Mouse (Mus musculus) kidney, embryonic 15.5 days (tissue): ENCODE measurements at regions not wholly inside any gene's neighbourhood (a gene's known extent, or its start where the extent isn't known, plus 50 kb on each side); places are given as distances from the start of the nearest gene placed in this dataset.

Source experiments
- ATAC-seq: fragments of 200-750 bp; cut with Nextera tagmentation; replicated peaks from 2 replicates; pipeline ENCODE4 v1.8.0; 2017; ENCODE audit warnings: moderate TSS enrichment; ENCODE audit not compliant: low FRiP score
- H3K27ac ChIP-seq: fragments of 300-500 bp; sonication (generic); 2 replicates; pipeline ENCODE4 v1.5.1; 2015; ENCODE audit warnings: mild to moderate bottlenecking, inconsistent platforms
- H3K27me3 ChIP-seq: fragments of 300-500 bp; sonication (generic); 2 replicates; pipeline ENCODE4 v1.6.1; 2015; ENCODE audit warnings: inconsistent platforms
- H3K36me3 ChIP-seq: fragments of 300-500 bp; sonication (generic); 2 replicates; pipeline ENCODE4 v1.6.1; 2015; ENCODE audit warnings: inconsistent platforms
- H3K4me1 ChIP-seq: fragments of 300-500 bp; sonication (generic); 2 replicates; pipeline ENCODE4 v1.6.1; 2015; ENCODE audit warnings: inconsistent platforms
- H3K4me2 ChIP-seq: fragments of 300-500 bp; sonication (generic); 2 replicates; pipeline ENCODE4 v1.6.1; 2015; ENCODE audit warnings: moderate library complexity, mild to moderate bottlenecking, inconsistent platforms
- H3K4me3 ChIP-seq: fragments of 300-500 bp; sonication (generic); replicated peaks from 2 replicates; pipeline ENCODE4 v1.5.1; 2015; ENCODE audit warnings: mild to moderate bottlenecking, inconsistent platforms
- H3K9ac ChIP-seq: fragments of 300-500 bp; sonication (generic); 2 replicates; pipeline ENCODE4 v1.6.1; 2015; ENCODE audit warnings: mild to moderate bottlenecking, inconsistent platforms
- H3K9me3 ChIP-seq: fragments of 300-500 bp; sonication (generic); replicated peaks from 2 replicates; pipeline ENCODE4 v1.6.1; 2016; ENCODE audit warnings: inconsistent platforms
- WGBS: fragments of 180-500 bp; shearing (Covaris S2); methylation state at CpG from one replicate; pipeline ENCODE4 v1.1.7; 2015; ENCODE audit warnings: mixed read lengths; 5-methylcytosine and 5-hydroxymethylcytosine counted together

DNA sequence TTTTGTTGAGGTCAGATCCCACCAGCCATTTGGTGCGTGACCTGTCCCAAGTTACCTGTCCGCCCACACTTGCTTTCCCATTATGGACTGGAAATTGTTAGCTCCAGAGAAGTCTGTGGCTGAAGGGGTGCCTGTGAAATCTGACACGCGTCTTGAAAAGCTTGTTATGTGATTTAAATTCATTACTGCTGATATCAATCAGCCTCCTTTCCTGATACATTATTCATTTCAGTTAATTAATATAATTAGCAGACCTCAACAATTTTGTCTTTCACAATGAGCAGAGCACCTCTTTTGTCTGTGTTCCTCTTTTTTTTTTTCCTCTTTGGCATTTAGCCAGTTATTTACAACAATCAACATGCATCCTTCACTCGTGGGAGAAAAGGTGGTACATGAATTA lies 58.6 kb upstream of the Grip1 start:
- H3K9ac ChIP-seq, result no peak overlapping the region
- no peaks in the 10 kb centered on the region for H3K9me3 ChIP-seq
- no peak for ATAC-seq
- no peaks in the 10 kb centered on the region for H3K27me3 ChIP-seq
- 59% methylated on average over 5 of the region's 5 CpGs for WGBS
- no peak overlapping the region for H3K27ac ChIP-seq
- no peaks in the 10 kb centered on the region for H3K4me1 ChIP-seq
- H3K36me3 ChIP-seq, result no peaks in the 10 kb centered on the region
- H3K4me3 ChIP-seq, result no peak overlapping the region
- no peak overlapping the region for H3K4me2 ChIP-seq

DNA sequence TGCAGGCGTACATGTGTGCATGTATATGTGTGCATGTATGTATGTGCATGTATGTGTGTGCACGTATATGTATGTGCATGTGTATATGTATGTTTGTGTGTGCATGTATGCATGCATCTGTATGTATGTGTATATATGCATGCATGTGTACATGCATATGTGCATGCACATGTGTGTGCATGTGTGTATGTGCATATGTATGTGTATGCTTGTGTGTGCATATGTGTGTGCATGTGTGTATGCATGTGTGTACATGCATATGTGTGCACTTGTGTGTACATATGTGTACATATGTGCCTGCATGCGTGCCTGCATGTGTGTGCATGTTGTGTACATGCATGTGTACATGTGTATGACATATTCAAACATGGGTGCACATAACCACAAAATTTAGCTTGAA lies 65.7 kb upstream of the Grip1 start:
- no peak overlapping the region for H3K9ac ChIP-seq
- no peak overlapping the region for H3K4me2 ChIP-seq
- no peaks in the 10 kb centered on the region for H3K9me3 ChIP-seq
- no peak overlapping the region for H3K27ac ChIP-seq
- no peak overlapping the region for H3K4me3 ChIP-seq
- WGBS, result 98% methylated on average over 3 of the region's 3 CpGs
- no peaks in the 10 kb centered on the region for H3K4me1 ChIP-seq
- ATAC-seq, result no peak
- H3K36me3 ChIP-seq, result no peaks in the 10 kb centered on the region
- H3K27me3 ChIP-seq, result no peaks in the 10 kb centered on the region

DNA sequence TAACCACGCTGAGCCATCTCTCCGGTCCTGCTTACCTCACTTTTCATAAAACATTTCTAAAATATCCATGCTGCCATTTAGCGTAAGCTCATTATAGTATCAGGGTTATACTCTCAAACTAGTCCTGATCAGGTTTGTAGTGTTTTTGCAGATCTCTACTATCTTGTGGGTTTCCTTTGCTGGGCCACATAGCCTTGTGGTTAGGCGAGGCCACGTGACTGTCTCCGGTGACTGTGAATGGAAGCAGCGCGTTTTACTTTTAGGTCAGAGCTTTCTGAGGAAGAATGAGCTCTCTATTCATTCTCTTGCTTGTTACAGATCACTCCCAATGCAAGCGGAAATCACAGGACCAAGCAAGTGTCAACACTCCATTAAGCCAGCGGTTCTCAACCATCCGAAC lies 71.4 kb upstream of the Grip1 start:
- no peak overlapping the region for H3K27ac ChIP-seq
- 88% methylated on average over 11 of the region's 11 CpGs for WGBS
- H3K9ac ChIP-seq, result no peak overlapping the region
- ATAC-seq, result no peak
- H3K9me3 ChIP-seq, result no peaks in the 10 kb centered on the region
- no peaks in the 10 kb centered on the region for H3K36me3 ChIP-seq
- no peak overlapping the region for H3K4me3 ChIP-seq
- no peaks in the 10 kb centered on the region for H3K27me3 ChIP-seq
- H3K4me2 ChIP-seq, result no peak overlapping the region
- H3K4me1 ChIP-seq, result no peaks in the 10 kb centered on the region

DNA sequence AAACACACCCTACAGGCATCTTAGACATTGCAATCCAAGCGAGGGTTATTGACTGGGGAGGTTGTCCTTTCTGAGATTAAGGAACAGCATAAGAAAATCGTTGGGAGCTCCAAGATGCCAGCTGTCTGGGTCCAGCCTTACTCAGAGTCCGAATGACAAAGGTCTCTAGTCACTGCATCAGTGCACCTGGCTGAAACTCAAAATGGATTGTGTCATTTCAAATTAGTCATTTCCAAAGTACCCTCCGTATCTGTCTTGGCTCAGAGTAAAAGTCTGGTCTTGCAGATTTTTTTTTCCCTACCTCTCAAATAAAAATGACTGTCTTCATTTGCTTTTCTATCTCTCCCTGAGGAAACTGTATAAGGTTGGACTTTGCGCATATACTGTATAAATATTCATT lies 85.1 kb upstream of the Grip1 start:
- H3K9me3 ChIP-seq, result no peaks in the 10 kb centered on the region
- H3K4me1 ChIP-seq, result no peaks in the 10 kb centered on the region
- H3K9ac ChIP-seq, result no peak overlapping the region
- no peak overlapping the region for H3K4me3 ChIP-seq
- no peak overlapping the region for H3K4me2 ChIP-seq
- no peak overlapping the region for H3K27ac ChIP-seq
- H3K27me3 ChIP-seq, result no peaks in the 10 kb centered on the region
- ATAC-seq, result no peak
- WGBS, result 65% methylated on average over 5 of the region's 5 CpGs
- H3K36me3 ChIP-seq, result no peaks in the 10 kb centered on the region

DNA sequence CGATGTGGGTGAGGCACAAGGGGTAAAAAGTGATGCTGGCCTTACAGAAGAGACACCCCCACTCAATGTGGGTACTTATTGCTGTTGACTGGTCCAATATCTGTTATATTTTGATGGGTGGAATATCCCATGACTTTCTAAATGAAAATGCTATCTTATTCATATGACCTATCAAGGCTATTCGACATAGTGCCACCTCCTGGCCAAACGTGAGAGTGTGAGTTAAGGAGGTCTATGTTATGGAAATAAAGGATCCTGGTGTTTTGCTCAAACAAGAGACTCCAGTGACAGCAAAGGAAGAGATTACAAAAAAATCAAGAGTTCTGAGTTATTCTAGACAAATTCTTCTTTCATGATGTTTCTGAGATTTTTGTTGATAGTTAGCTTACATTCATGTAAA lies 90.0 kb upstream of the Grip1 start:
- H3K4me1 ChIP-seq, result no peaks in the 10 kb centered on the region
- WGBS, result 38% methylated on average over 3 of the region's 3 CpGs

DNA sequence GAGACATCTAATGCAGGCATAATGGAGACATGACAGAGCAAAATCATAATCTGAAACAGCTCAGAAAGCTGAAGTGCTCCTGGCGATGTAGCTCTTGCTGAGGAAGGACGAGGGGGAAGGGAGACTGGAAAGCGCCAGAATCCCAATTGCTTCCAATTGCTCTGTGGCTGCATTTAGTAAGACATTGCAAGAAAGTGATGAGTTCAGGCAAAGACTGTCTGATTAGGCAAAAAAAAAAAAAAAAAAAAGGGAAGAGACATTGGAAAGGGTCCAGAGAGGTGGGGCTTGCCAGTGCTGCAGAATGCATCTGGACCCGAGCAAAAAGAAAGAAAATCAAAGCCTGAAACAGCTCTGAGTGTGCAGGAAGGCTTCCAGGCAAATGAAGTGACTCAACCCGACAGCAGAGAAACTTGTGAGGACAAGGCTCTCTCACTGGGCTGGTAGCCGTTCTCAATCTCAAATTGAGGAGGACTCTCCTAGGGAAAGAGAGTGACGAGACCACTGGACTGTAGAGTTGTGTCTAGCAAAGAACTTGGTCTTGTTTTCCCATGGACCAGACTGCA lies 94.8 kb upstream of the Grip1 start:
- Histone ChIP-seq H3K4me2 (no peak overlapping the region), H3K27me3 (no peaks in the 10 kb centered on the region), H3K4me3 (no peak overlapping the region), H3K9me3 (no peaks in the 10 kb centered on the region), H3K27ac (no peak overlapping the region), H3K4me1 (no peaks in the 10 kb centered on the region), H3K9ac (no peak overlapping the region), H3K36me3 (no peaks in the 10 kb centered on the region)
- 70% methylated on average over 7 of the region's 7 CpGs for WGBS
- ATAC-seq, result no peak

More for the DNA sequence above, 90.0 kb upstream of the Grip1 start:
- Histone ChIP-seq H3K36me3 (no peaks in the 10 kb centered on the region), H3K4me2 (no peak overlapping the region), H3K9ac (no peak overlapping the region), H3K27ac (no peak overlapping the region), H3K9me3 (no peaks in the 10 kb centered on the region), H3K27me3 (no peaks in the 10 kb centered on the region), H3K4me3 (no peak overlapping the region)
- ATAC-seq, result no peak

DNA sequence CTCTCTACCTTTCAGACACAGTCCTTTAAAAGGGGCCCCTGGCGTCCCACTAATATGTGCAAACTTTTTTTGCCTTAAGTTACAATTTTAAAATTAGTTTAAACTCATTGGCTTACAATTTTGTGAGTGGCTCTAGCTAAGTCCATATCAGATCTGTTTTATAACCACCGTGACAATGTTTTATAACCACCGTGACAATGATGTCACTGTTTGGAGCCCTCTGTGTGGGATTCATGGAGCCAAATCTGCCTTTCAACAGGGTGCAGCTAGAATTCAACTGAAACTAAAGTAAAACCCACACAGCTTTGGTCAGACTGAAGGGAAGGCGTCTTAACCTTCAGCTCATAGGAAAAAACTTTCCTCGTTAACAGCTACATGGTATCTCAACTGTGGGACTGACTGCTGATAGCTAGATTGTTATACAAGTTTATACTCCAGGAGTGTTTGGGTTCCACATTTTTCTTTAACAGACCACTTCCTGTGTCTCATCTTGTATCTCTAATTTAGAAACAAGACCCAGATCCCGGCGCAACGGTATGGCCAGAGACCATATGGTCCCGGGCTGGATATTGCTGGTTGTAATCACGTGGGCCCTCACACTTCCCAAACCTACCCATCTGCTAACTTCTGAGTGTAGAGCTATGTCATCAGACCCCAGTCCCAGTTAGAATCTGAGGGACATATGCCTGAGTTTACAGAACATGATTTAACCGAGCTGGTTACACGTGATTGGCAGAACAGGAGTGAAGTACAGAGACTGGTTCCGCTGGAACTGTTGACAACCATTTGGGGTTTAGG lies 102.7 kb upstream of the Cand1 start:
- 75% methylated on average over 13 of the region's 13 CpGs for WGBS
- Histone ChIP-seq H3K4me1 (no peaks in the 10 kb centered on the region), H3K4me2 (no peak overlapping the region), H3K27me3 (no peaks in the 10 kb centered on the region), H3K4me3 (no peak overlapping the region), H3K9ac (no peak overlapping the region), H3K36me3 (no peaks in the 10 kb centered on the region), H3K27ac (no peak overlapping the region), H3K9me3 (no peaks in the 10 kb centered on the region)
- ATAC-seq, result no peak

DNA sequence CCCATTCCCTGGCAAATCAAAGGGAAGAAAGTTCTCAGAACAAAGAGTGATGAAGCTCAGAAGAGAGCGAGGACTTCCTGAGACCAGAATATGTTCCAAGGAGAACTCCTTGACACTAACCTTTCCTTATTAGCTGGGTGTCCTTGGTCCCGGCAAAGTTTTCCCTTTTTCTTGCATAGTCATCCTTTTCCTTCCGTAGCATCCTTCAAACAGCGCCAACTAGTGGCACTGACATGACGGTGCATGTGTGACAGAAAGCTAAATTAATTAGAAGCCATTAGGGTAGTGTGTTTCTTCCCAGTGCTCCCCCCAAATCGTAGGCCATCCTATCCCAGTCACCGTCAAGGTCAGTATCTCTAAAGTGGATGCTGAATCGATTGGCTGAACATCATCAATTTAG lies 100.5 kb upstream of the Cand1 start:
- H3K4me1 ChIP-seq, result no peaks in the 10 kb centered on the region
- H3K27ac ChIP-seq, result no peak overlapping the region
- no peak for ATAC-seq
- no peak overlapping the region for H3K4me2 ChIP-seq
- H3K36me3 ChIP-seq, result no peaks in the 10 kb centered on the region
- no peak overlapping the region for H3K9ac ChIP-seq
- no peak overlapping the region for H3K4me3 ChIP-seq
- WGBS, result 68% methylated on average over 8 of the region's 8 CpGs
- no peaks in the 10 kb centered on the region for H3K9me3 ChIP-seq
- no peaks in the 10 kb centered on the region for H3K27me3 ChIP-seq

DNA sequence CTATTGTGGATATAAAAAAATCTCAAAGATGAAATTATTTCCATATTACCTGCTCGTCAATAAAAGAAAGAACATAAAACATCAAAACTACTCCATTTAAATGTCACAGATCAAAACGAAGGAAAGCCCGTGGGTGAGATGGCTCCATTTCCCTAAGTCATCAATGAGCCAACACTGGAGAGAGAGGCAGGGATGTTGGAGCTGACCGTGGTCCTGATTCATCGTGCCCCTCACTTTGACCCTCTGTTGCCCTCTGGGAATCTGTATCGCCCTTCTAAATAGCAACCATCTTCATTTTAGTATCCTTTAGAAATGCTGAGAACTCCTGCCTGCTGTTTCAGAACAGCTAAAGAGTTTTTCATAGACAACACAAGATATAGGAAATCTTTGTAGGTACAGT lies 87.1 kb upstream of the Cand1 start:
- Histone ChIP-seq H3K27ac (no peak overlapping the region), H3K9me3 (no peaks in the 10 kb centered on the region), H3K4me2 (no peak overlapping the region), H3K27me3 (no peaks in the 10 kb centered on the region), H3K4me3 (no peak overlapping the region), H3K9ac (no peak overlapping the region), H3K36me3 (no peaks in the 10 kb centered on the region), H3K4me1 (no peaks in the 10 kb centered on the region)
- 35% methylated on average over 6 of the region's 6 CpGs for WGBS
- no peak for ATAC-seq

DNA sequence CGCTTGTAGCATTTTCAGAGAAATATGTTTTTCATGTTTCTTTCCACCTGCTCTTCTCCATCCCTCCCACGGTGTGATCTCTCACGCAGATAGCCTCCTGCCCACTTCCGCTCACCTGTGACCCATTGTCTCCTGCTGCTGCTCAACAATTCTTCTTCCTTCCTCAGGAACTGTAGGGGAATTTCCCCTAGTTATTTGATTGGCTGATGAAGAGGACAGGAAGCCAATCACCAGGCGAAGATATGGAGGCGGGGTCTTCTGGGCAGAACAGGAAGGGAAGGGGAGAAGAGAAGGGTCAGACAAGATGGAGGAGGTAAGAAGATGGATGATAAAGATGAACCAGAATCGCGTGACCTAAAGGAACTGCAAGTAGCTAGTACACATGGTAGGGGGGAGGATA lies 80.1 kb upstream of the Cand1 start:
- Histone ChIP-seq H3K27ac (no peak overlapping the region), H3K4me1 (no peaks in the 10 kb centered on the region), H3K4me2 (no peak overlapping the region), H3K27me3 (no peaks in the 10 kb centered on the region), H3K9me3 (no peaks in the 10 kb centered on the region), H3K4me3 (no peak overlapping the region), H3K9ac (no peak overlapping the region), H3K36me3 (no peaks in the 10 kb centered on the region)
- WGBS, result 91% methylated on average over 8 of the region's 8 CpGs
- no peak for ATAC-seq

DNA sequence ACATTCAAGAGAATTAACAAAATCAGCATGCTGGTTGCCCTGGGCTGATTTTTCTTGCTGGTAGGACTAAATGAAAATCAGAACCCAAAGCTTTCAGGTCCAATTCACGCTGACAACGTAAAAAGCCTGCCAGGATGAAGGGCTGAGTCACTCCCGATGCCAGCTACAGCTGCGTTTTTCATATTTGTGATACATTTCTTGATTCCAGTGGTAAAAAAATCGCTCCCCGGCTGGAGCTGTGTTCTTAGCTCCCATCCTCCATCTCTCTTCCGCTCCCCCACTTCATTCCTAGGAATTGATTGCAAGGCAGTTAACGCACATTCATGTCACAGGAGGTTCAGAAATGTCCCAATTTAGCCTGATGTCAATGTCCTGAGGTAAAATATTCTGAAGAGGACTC lies 78.6 kb upstream of the Cand1 start:
- ATAC-seq, result no peak
- no peak overlapping the region for H3K4me3 ChIP-seq

DNA sequence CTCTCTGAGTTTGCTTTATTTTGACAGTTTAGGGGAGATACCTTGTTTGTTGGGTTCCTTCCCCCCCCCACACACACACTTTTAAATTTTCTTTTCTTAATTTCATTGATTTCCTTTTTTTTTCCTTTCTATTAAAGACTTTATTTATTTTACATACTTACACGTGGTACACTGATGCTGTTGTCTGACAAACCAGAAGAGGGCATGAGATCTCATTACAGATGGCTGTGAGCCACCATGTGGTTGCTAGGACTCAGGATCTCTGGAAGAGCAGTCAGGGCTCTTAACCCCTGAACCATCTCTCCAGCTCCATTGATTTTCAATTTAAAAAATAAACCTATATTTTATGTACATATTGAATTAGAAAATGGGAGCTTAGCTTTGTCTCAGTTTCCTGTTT lies 71.7 kb upstream of the Cand1 start:
- no peaks in the 10 kb centered on the region for H3K4me1 ChIP-seq
- H3K4me3 ChIP-seq, result no peak overlapping the region
- 24% methylated on average over 1 of the region's 1 CpGs for WGBS
- no peak for ATAC-seq
- no peak overlapping the region for H3K9ac ChIP-seq
- no peaks in the 10 kb centered on the region for H3K36me3 ChIP-seq
- no peak overlapping the region for H3K27ac ChIP-seq
- no peaks in the 10 kb centered on the region for H3K27me3 ChIP-seq
- H3K4me2 ChIP-seq, result no peak overlapping the region
- H3K9me3 ChIP-seq, result no peaks in the 10 kb centered on the region

More for the DNA sequence above, 78.6 kb upstream of the Cand1 start:
- H3K27me3 ChIP-seq, result no peaks in the 10 kb centered on the region
- no peak overlapping the region for H3K27ac ChIP-seq
- H3K9ac ChIP-seq, result no peak overlapping the region
- WGBS, result 88% methylated on average over 8 of the region's 8 CpGs
- H3K36me3 ChIP-seq, result no peaks in the 10 kb centered on the region
- no peak overlapping the region for H3K4me2 ChIP-seq
- no peaks in the 10 kb centered on the region for H3K4me1 ChIP-seq
- no peaks in the 10 kb centered on the region for H3K9me3 ChIP-seq

DNA sequence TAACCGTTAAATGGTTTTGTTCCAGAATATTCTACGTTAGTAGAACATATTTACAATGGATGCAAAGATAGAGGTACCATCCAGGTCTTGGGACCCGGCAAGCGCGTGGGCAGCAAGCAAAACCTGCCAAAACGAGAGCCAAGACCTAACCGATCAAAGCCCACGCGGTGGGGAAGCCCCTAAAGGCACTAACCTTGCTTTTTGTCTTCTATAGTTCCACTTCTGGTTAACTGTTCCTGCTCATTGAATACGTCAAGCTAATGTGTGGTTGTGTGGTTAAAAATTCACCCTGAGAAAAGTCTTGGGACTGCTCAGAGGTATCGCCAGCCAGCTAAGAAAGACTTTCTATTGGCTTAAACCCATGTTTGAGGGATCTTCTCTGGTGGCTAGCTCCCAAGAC lies 55.9 kb upstream of the Cand1 start:
- Histone ChIP-seq H3K4me3 (no peak overlapping the region), H3K4me2 (no peak overlapping the region), H3K27ac (0 out of 2 replicates have a peak overlapping the region, but pooled peaks have one; percentile 15), H3K27me3 (no peaks in the 10 kb centered on the region), H3K36me3 (no peaks in the 10 kb centered on the region), H3K9ac (no peak overlapping the region), H3K4me1 (no peaks in the 10 kb centered on the region), H3K9me3 (no peaks in the 10 kb centered on the region)
- peak; percentile 40; the same call in 1 of the 2 replicates for ATAC-seq
- WGBS, result 78% methylated on average over 11 of the region's 11 CpGs
